Mouse (Mus musculus): ENCODE results near the gene Flna. TPM values are rescaled to one million over a fixed set of nuclear protein-coding genes. Genes with fewer than 3 reads are reported as not detected.

The Flna gene
- polyA plus RNA-seq, 1 experiment from 2014 or later = 155 TPM

GRCm38 (mm10) chrX:74248651-74249050, 969 bp downstream of the Flna start:
- Histone ChIP-seq H3K4me3 (ENCODE audit: low read depth, low read length) (peak overlapping the region; percentile 38), H3K36me3 (ENCODE audit: control insufficient read depth, insufficient read depth) (no peaks in the 10 kb centered on the region), H3K27me3 (replicated peaks; ENCODE audit: control insufficient read depth, insufficient read depth, low read length) (no peaks in the 10 kb centered on the region), H3K9me3 (ENCODE audit: control insufficient read depth) (no peaks in the 10 kb centered on the region), H3K9ac (ENCODE audit: low read depth, low read length) (no peak overlapping the region), H3K27ac (ENCODE audit: low read depth, low read length) (0 out of 2 replicates have a peak overlapping the region, but pooled peaks have one; percentile 71), H3K4me1 (replicated peaks; ENCODE audit: control insufficient read depth, insufficient read depth, low read length) (no peaks in the 10 kb centered on the region), H3K4me2 (replicated peaks; ENCODE audit: low read depth) (peak overlapping the region; percentile 72)
- WGBS = 8% methylated on average over 3 of the region's 3 CpGs
- 0 out of 2 replicates have a peak, but pooled peaks have one; percentile 17 for ATAC-seq
- peak; percentile 70 for TF ChIP-seq CTCF (IDR thresholded peaks at IDR 0.05; ENCODE audit: low read depth)

GRCm38 (mm10) chrX:74246693-74247092, 2.9 kb downstream of the Flna start:
- no peak overlapping the region for H3K9ac ChIP-seq (ENCODE audit: low read depth, low read length)

GRCm38 (mm10) chrX:74246213-74246681, 3.4 kb downstream of the Flna start:
- peak; percentile 19; the same call in 1 of the 2 replicates for TF ChIP-seq CTCF (IDR thresholded peaks at IDR 0.05; ENCODE audit: low read depth)
- Histone ChIP-seq H3K4me3 (ENCODE audit: low read depth, low read length) (peak overlapping the region; percentile 45), H3K4me1 (replicated peaks; ENCODE audit: control insufficient read depth, insufficient read depth, low read length) (no peaks in the 10 kb centered on the region), H3K27me3 (replicated peaks; ENCODE audit: control insufficient read depth, insufficient read depth, low read length) (no peaks in the 10 kb centered on the region), H3K9me3 (ENCODE audit: control insufficient read depth) (no peaks in the 10 kb centered on the region), H3K9ac (ENCODE audit: low read depth, low read length) (peak overlapping the region; percentile 54), H3K27ac (ENCODE audit: low read depth, low read length) (peak overlapping the region; percentile 80), H3K4me2 (replicated peaks; ENCODE audit: low read depth) (peak overlapping the region; percentile 72), H3K36me3 (ENCODE audit: control insufficient read depth, insufficient read depth) (no peaks in the 10 kb centered on the region)
- 14% methylated on average over 38 of the region's 38 CpGs for WGBS
- peak; percentile 83 for ATAC-seq

More at GRCm38 (mm10) chrX:74246693-74247092, 2.9 kb downstream of the Flna start:
- H3K27me3 ChIP-seq (replicated peaks; ENCODE audit: control insufficient read depth, insufficient read depth, low read length) = no peaks in the 10 kb centered on the region
- WGBS = 26% methylated on average over 15 of the region's 15 CpGs
- H3K27ac ChIP-seq (ENCODE audit: low read depth, low read length) = peak overlapping the region; percentile 57
- peak overlapping the region; percentile 72 for H3K4me2 ChIP-seq (replicated peaks; ENCODE audit: low read depth)
- peak overlapping the region; percentile 45 for H3K4me3 ChIP-seq (ENCODE audit: low read depth, low read length)
- ATAC-seq = peak; percentile 36
- H3K9me3 ChIP-seq (ENCODE audit: control insufficient read depth) = no peaks in the 10 kb centered on the region
- no peaks in the 10 kb centered on the region for H3K4me1 ChIP-seq (replicated peaks; ENCODE audit: control insufficient read depth, insufficient read depth, low read length)
- H3K36me3 ChIP-seq (ENCODE audit: control insufficient read depth, insufficient read depth) = no peaks in the 10 kb centered on the region
- TF ChIP-seq CTCF (IDR thresholded peaks at IDR 0.05; ENCODE audit: low read depth) = no peak

GRCm38 (mm10) chrX:74245687-74246086, 3.9 kb downstream of the Flna start:
- 25% methylated on average over 21 of the region's 21 CpGs for WGBS
- no peak for TF ChIP-seq CTCF (IDR thresholded peaks at IDR 0.05; ENCODE audit: low read depth)
- Histone ChIP-seq H3K27ac (ENCODE audit: low read depth, low read length) (peak overlapping the region; percentile 80), H3K4me1 (replicated peaks; ENCODE audit: control insufficient read depth, insufficient read depth, low read length) (no peaks in the 10 kb centered on the region), H3K36me3 (ENCODE audit: control insufficient read depth, insufficient read depth) (peaks cover 4% of the 10 kb centered on the region; the same call in 1 of the 2 replicates), H3K4me3 (ENCODE audit: low read depth, low read length) (peak overlapping the region; percentile 45), H3K4me2 (replicated peaks; ENCODE audit: low read depth) (peak overlapping the region; percentile 72), H3K27me3 (replicated peaks; ENCODE audit: control insufficient read depth, insufficient read depth, low read length) (no peaks in the 10 kb centered on the region), H3K9ac (ENCODE audit: low read depth, low read length) (peak overlapping the region; percentile 54), H3K9me3 (ENCODE audit: control insufficient read depth) (no peaks in the 10 kb centered on the region)
- peak; percentile 12; the same call in 1 of the 2 replicates for ATAC-seq

- no peak for TF ChIP-seq CTCF (IDR thresholded peaks at IDR 0.05; ENCODE audit: low read depth)
Observed at GRCm38 (mm10) chrX:74245107-74245506, 4.5 kb downstream of the Flna start.

GRCm38 (mm10) chrX:74244614-74245083, 5.0 kb downstream of the Flna start:
- 0 out of 2 replicates have a peak overlapping the region, but pooled peaks have one; percentile 7 for H3K9ac ChIP-seq (ENCODE audit: low read depth, low read length)
- 0 out of 2 replicates have a peak overlapping the region, but pooled peaks have one; percentile 80 for H3K27ac ChIP-seq (ENCODE audit: low read depth, low read length)
- ATAC-seq = no peak
- H3K27me3 ChIP-seq (replicated peaks; ENCODE audit: control insufficient read depth, insufficient read depth, low read length) = no peaks in the 10 kb centered on the region
- no peaks in the 10 kb centered on the region for H3K9me3 ChIP-seq (ENCODE audit: control insufficient read depth)
- no peak for TF ChIP-seq CTCF (IDR thresholded peaks at IDR 0.05; ENCODE audit: low read depth)
- peak overlapping the region; percentile 45 for H3K4me3 ChIP-seq (ENCODE audit: low read depth, low read length)
- H3K4me1 ChIP-seq (replicated peaks; ENCODE audit: control insufficient read depth, insufficient read depth, low read length) = no peaks in the 10 kb centered on the region
- 56% methylated on average over 3 of the region's 3 CpGs for WGBS
- peak overlapping the region; percentile 72 for H3K4me2 ChIP-seq (replicated peaks; ENCODE audit: low read depth)
- H3K36me3 ChIP-seq (ENCODE audit: control insufficient read depth, insufficient read depth) = peaks cover 6% of the 10 kb centered on the region; the same call in 1 of the 2 replicates

More at GRCm38 (mm10) chrX:74245107-74245506, 4.5 kb downstream of the Flna start:
- ATAC-seq = no peak
- no peaks in the 10 kb centered on the region for H3K27me3 ChIP-seq (replicated peaks; ENCODE audit: control insufficient read depth, insufficient read depth, low read length)
- no peaks in the 10 kb centered on the region for H3K4me1 ChIP-seq (replicated peaks; ENCODE audit: control insufficient read depth, insufficient read depth, low read length)
- peak overlapping the region; percentile 80 for H3K27ac ChIP-seq (ENCODE audit: low read depth, low read length)
- peak overlapping the region; percentile 54; the same call in 1 of the 2 replicates for H3K9ac ChIP-seq (ENCODE audit: low read depth, low read length)
- WGBS = 42% methylated on average over 1 of the region's 1 CpGs
- H3K9me3 ChIP-seq (ENCODE audit: control insufficient read depth) = no peaks in the 10 kb centered on the region
- H3K36me3 ChIP-seq (ENCODE audit: control insufficient read depth, insufficient read depth) = peaks cover 6% of the 10 kb centered on the region; the same call in 1 of the 2 replicates
- peak overlapping the region; percentile 72 for H3K4me2 ChIP-seq (replicated peaks; ENCODE audit: low read depth)
- H3K4me3 ChIP-seq (ENCODE audit: low read depth, low read length) = peak overlapping the region; percentile 45
